Mouse (Mus musculus): ENCODE data around the gene Lpin1.

Lpin1 gene

DNA sequence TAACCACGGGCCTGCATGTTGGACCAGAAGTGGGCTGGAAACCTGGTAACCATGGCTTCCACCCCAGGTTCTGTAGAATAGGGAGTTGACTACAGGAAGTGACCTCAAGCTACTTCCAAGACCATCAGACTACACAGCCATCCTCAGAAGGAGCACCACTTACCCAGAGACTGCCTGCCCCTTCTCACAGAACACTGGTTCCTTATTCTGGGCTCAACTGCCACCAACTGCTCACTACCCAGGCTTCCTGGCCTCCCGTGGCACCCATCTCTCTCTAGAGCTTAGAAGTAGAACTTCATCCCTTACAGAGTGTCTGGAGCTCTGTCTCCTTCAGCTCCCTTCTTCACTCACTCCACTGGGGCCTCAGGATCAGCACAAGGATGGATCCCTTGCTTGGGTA is at the start of gene Lpin1:
Gene Lpin1 (minus strand): TSS at position 31 of the 400 bp plus-strand sequence.
- DNase-seq: no peak

DNA sequence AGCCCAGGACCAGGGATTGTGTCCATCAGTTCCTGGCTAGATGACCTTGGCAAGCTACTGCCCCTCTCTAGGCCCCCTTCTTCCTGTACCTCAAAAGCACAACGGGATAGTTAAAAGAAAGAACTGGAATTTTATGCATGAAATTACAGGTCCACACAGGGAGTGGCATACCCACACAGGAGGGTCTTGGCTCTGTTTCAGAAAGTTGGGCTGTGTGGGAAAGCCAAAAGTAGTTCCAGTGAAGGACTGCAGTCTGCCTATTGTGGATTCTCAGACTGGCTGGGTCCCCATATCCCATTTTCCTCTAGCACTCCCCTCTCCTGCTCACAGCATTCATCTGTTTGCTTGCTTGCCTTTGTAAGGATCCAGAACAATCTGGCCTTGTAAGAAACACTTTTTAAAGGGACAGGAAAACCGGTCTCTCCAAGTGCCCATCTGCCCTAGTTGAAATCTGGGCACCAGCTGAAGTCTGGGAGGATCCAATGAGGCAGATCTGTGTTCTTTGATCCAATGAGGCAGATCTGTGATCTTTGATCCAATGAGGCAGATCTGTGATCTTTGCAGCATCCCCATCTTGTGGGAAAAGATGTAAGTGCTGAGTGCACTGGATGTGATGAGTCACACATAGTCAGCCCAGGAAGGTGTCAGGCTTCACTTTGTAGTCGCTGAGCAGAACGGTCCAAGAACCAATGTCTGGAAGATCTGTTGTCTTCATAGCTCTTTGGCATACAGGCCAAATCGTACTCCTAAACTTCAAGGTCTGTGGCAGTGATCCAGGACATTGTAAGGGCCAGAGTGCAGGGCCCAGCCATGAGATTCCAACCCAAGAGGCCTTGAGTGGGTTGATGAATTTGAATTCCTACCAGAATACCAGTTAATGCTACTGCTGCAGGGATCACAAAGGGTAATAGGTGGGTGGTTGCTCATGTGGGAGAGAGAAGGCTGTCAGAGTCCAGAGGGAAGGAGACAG is 46.4 kb upstream of the Lpin1 start:
- no peak for DNase-seq

DNA sequence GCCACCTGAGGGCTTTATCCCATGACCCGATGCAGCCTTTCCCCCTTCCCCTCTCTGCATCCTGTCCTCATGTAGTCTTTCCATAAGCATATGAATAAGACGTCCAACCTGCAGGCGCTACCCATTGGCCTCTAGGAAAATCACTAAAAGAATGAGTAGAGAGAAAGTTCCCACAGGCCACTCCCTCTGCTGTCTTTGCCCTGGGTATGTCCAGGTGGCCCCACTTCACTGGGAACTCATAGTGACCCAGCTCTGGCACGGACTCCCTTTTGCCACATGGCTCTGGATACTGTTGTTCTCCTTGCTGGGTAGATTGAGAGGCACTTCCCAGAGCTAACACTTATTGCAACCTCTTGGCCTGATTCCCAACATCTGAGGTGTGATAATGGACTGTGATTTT is 44.8 kb upstream of the Lpin1 start:
- DNase-seq: no peak

GRCm38 (mm10) chr12:16653332-16654093 is 42.7 kb upstream of the Lpin1 start, which contains the start of gene Ntsr2:
Ntsr2 (plus strand) TSS chr12:16653382.
- peak; percentile 80 to 88 for DNase-seq

DNA sequence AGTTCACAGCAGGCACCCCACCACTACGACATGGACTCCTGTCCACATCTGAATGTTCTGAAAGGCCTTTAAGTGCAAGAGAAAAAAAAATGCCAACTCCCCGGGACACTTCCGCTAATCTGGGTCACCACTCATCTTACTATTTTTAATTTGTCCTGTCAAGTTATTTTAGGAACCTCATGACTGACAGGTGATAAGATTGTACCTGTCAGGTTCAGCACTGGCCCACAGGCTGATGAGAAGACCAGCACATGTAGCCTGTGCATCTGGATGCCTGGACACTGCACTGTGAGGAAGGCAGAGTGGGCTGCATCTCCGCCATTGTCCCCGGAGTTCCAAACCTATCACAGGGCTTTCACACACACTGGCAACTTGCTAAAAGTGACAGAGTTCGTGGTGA is 39.1 kb upstream of the Lpin1 start:
- no peak for DNase-seq

DNA sequence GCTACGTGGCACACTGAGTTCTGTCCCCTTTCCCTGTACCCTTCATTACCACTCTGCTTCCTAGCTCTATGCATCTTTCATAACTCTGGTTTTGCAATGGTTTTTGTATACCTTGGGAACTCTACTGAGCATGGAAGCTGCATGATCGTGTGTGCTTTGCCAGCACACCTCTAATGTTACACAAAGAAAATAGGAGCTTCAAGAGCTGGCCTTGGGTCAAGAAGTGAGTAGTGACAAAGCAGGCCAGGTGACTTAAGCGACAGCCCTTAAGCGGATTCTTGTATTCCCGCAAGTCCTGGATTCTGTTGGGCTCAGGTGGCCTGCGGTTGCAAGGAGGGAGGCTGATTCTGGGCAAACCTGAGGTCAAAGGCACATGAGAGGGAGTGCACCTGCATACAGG is 37.5 kb upstream of the Lpin1 start:
- DNase-seq: no peak

- DNase-seq: no peak
These were observed 36.1 kb upstream of the Lpin1 start for GRCm38 (mm10) chr12:16646780-16647409.

- DNase-seq: no peak
These were observed 33.9 kb upstream of the Lpin1 start for GRCm38 (mm10) chr12:16644698-16645097.

GRCm38 (mm10) chr12:16643508-16644345 is 33.0 kb upstream of the Lpin1 start:
- DNase-seq: peak; percentile 13 to 58

GRCm38 (mm10) chr12:16642000-16642399 is 31.2 kb upstream of the Lpin1 start:
- no peak for DNase-seq

DNA sequence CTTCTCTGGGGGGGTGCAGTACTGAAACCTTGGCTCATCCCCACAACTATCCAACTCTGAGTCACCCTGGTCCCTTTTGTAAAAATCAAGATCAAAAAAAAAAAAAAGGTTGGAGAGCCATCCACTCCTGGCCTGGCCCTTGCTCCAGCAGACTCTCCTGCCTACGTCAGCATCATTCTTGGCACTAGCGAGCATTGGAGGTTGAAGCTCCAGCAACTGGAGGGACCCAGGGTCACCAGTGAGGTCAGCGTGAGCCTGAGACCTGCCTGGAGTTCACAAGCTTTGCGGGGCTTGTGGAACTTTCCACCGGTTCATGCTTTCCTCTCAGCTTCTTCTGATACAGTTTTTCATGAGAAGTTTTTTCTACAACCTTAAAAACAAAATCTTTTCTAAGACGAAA is 29.3 kb upstream of the Lpin1 start:
- DNase-seq: peak; percentile 45 to 71

DNA sequence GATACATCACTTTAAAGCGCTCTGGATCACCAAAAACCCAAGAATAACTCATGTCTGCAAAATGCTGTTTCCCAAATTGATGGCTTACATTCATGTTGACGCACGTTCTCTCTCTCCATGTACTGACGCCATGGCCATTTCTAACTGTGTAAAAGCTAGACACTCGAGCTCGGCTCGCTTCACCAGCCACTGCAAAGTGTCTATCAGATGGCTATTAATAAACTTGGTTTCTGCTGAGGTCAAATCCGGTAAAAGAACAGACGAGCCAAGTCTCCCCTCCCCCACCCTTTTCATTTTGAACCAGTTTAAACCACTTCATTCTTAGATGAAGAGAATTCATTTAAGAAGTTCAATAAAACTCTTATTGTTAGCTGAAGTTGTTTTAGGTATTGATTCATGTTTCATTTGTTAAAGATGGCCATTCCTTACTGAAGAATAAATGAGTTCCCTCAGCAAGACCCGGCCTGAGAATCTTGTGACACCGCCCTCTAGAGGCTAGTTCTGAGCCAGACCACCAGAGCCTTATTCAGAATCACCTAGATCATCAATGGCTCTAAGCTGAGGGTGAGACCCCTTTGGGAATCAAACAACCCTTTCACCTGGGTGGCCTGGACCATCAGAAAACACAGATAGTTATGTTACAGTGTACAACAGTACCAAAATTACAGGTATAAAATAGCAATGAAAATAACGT is 28.5 kb upstream of the Lpin1 start:
- peak in 1 of 2 experiments; percentile 38 for DNase-seq

DNA sequence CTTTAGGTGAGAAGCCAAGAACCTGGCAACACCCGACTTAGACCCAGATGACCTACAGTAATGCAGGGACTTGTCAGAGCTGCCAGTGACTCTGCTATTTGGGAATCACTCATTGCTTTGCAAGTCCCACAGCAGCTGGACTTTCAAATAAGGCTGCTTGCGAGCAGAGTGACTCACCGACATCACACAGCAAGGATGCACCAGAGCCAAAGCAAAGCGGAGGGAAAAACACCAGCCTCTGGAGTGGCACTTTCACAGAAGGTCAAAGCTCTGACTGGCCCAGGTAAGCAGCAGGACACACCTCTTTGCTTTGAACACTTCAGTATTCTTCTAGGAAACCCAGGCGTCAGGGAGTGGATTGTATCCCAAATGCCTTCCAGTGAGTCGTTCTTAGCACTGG is 25.1 kb upstream of the Lpin1 start:
- DNase-seq: no peak

DNA sequence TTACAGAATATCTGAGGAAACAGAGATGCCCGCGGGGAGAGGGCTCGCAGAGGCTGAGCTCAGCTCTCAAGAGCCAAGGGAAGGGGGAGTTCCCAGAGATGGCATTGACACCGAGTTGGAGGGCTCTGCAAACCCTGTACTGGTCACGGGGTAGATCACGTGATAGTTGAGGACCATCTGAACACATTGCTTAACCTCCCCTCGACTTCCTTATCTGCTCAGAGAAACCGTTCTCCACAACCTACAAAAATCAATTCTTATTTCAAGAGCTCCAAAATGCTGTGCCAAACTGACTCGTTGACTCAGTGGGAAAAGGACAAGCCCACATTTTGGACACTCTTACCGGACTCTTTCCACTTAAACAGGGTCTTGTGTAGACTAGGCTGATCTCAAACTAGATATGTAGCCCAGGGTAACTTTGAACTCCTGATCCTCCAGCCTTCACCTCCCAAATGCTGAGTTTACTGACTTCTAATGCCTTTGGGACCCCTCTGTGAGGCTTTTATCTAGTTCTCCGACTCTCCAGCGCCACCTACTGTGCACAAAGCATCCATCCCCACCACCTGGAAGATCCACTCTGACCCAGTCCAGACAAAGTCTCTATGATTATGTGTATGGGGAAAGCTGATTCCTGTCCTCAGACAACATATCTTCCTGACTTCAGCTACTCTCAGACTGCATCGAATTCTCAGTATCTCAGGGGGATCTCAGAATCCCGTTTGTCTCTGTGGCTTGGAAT is 23.5 kb upstream of the Lpin1 start:
- DNase-seq: peak; percentile 67 to 83

GRCm38 (mm10) chr12:16633235-16633634 is 22.5 kb upstream of the Lpin1 start:
- DNase-seq: no peak

DNA sequence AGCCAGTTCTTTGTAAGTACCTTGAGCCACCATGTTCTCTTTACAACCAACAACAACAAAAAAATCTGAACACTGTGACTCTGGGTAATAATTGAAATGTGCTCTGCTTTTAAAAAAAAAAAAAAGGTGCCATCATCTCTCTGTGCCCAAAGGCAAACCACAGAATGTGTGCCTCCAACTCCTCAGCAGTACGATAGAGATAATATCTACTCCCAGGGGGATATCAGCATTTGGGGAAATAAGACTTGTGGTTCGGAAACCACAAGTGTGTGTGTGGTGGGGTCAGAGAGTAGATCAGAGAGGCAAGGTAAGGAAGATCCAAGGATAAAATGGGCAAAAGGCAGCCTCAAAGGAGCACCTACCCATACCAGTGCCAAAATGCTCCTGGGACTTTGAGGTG is 20.7 kb upstream of the Lpin1 start:
- DNase-seq: no peak

- peak in 1 of 2 experiments; percentile 57 for DNase-seq
These were observed 20.1 kb upstream of the Lpin1 start for GRCm38 (mm10) chr12:16630866-16631185.

DNA sequence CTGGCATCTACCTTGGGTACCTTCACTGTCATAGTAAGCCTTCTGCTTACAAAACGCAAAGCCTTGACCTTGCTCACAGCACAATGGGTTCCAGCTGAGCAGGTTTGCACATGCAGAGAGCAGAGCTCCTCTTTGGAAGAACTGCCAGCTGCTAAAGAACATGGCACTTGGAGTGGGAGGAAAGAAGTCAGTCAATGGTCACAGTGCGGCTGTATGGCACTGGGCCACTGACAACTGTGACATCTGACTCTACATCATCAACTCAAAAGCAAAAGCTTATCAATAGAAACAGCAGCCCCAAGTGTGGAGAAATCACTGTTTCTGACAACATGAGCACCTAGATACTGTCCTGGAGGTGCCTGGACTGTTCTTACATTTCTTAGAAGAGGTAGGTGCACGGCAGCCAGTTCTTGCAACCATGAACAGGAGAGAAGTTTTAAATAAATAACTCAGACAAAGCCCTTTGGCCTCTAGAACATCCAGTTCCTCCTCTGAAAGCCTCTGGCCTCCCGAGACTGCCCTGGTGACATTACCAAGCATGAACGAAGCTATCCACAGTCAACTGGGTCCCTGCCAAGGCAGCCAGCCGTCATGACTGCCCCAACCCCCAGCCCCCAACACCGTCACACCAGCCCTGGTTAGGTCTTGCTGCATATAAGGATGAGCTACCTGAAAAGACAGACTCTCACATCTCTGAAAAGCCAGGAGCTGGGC is 19.5 kb upstream of the Lpin1 start:
- DNase-seq: peak; percentile 88 to 95

DNA sequence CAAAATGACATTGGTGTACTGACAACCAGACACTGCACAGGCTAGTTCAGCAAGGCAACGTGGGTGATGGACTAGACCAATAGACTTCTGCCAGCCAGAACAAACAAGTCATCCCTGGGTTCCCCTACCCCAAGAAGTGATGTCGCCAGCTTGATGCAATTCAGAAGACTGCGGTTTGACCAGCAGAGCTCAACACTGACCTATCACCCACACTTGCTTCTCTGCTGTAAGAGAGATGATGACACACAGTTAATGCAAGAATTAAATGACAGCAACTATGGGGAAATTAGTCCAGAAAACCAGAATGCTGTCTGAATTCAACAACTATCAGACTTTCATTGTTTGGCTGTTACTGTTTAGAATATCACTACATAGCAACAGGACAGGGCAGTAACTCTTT is 9.5 kb upstream of the Lpin1 start:
- no peak for DNase-seq

DNA sequence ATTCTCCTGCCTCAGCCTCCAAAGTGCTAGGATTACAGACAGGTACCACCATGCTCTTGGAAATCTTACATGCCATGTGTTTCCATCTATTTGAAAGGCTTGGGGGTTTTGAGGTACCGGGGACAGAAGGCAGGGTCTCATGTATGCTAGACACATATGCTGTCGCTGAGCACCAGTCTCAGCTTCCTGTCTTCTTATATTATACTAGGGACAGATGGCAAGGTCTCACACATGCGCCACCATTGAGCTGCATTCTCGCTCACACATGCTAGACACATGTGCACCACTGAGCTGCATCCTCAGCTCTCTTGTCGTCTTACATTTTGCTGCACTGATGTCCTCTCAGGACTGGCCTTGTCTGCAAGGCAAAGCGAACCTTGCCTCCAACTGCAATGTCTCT is 8.7 kb upstream of the Lpin1 start:
- DNase-seq: no peak
